Mouse (Mus musculus) heart, postnatal 0 days (tissue): ENCODE measurements at regions not wholly inside any gene's neighbourhood (a gene's known extent, or its start where the extent isn't known, plus 50 kb on each side); places are given as distances from the start of the nearest gene placed in this dataset.

ENCODE experiments used
- CTCF ChIP-seq: IDR thresholded peaks from 2 replicates; pipeline ENCODE4 v1.5.1; 2016; ENCODE audit warnings: antibody characterized with exemption, control low read depth, low read depth
- EP300 ChIP-seq: IDR thresholded peaks from 2 replicates; pipeline ENCODE4 v1.6.1; 2016; ENCODE audit warnings: antibody characterized with exemption, low read depth

DNA sequence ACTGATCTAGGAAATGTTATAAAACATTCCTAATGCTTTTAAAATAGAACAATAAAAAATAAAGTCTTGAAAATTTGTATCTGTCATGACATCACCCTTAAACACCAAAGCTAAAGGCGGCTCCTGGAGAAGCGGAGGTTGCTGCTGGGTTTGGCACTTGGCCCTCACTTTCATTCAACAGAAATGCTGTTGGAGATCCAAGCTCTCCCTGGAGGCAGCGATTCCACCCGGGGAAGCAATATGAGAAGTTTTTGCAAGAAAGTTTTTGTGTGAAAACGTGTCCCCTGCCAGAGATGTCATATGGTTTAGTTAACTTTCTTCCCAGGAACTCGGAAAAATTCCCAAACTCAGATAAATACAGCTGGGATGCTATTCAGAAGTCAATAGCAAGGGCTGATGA, 51.5 kb upstream of the Map4k3 start:
- TF ChIP-seq CTCF (no peak), EP300 (no peak)
